In the genomic region with DNA sequence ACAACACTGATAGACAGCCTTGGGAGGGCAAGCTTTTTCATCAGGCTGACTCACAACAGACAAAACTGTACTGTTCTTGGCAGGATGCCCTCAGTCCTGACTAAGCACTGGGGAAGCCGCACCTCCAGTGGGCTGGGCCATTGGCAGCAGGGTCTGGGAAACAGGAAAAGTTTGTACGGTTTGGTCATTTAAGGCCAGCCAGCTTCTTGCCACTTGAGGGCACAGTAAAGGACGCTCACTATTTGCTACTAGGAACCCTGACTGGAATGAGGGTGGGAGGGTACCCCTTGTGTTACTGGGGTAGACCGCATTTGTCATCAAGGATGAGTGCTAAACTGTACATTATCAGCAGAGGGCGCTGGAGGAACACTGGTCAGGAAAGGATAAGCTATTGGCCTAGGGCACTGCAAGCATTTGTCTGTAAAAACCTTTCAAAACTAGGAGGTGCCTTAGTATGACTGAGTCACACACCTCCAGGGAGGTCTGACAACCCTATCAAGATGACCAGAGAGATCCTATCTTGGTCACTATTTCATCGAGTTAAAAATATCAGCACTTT, we compare ENCODE assay signal across 1 mouse cellular context.
TF ChIP-seq lines count a peak whose summit lies in the region.

No protein-coding gene starts in this region.

TF ChIP-seq in CH12.LX, 34 proteins besides CTCF, POLR2A, EP300 and RAD21 (continued from another document):
- TF ChIP-seq MEF2A (IDR thresholded peaks at IDR 0.05; ENCODE audit: borderline replicate concordance, low read depth, low read length): no peak
- no peak for TF ChIP-seq USF2 (conservative IDR thresholded peaks at IDR 0.05; ENCODE audit: low read depth, low read length)
- no peak for TF ChIP-seq SIN3A (IDR thresholded peaks at IDR 0.05; ENCODE audit: low read length)
